Mouse (Mus musculus): ENCODE data around the gene Tbc1d15.

Gene Tbc1d15

DNA sequence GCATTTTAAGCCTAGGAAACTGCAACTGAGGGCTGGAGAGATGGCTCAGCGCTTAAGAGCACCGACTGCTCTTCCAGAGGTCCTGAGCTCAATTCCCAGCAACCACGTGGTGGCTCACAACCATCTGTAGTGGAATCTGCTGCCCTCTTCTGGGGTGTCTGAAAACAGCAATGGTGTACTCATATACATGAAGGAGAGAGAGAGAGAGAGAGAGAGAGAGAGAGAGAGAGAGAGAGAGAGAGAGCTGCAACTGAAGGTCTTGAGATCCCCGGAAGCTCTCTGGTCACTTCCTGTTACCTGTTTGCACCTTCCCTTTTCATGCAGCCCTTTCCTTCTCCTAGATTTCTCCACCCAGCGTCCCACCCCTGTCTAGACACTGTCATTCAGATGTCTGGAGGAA, 91.0 kb downstream of the Tbc1d15 start:
- no peak for DNase-seq (ENCODE audit: low read depth, low spot score)

Data from telencephalon, adult 2 months (tissue).